Mouse (Mus musculus) thymus, adult 2 months (tissue): ENCODE data around the gene Lrrc4.

Source experiments
- CTCF ChIP-seq: fragments of 200-500 bp; IDR thresholded peaks from 2 replicates; pipeline ENCODE4 v1.5.1; 2012; ENCODE audit warnings: mild to moderate bottlenecking, control low read depth, low read length, moderate library complexity, borderline replicate concordance; ENCODE audit not compliant: control insufficient read depth, poor library complexity, insufficient read depth; ENCODE audit errors: extremely low read depth
- POLR2A ChIP-seq: fragments of 200-500 bp; IDR thresholded peaks from 2 replicates; pipeline ENCODE4 v1.6.1; 2012; ENCODE audit warnings: mild to moderate bottlenecking, low read length, control low read depth, moderate library complexity; ENCODE audit not compliant: control insufficient read depth, poor library complexity, insufficient read depth; ENCODE audit errors: extremely low read depth

- no peak for TF ChIP-seq CTCF
- TF ChIP-seq POLR2A: no peak
Measured at GRCm38 (mm10) chr6:28697214-28697613, 134.3 kb downstream of the Lrrc4 start.
